Mouse (Mus musculus) urinary bladder, postnatal 14 days (tissue): ENCODE results near the gene Rprm.

Experiments
- DNase-seq: peaks from one replicate; pipeline ENCODE4 v3.0.0; 2021; ENCODE audit warnings: low spot score

The Rprm gene

DNA sequence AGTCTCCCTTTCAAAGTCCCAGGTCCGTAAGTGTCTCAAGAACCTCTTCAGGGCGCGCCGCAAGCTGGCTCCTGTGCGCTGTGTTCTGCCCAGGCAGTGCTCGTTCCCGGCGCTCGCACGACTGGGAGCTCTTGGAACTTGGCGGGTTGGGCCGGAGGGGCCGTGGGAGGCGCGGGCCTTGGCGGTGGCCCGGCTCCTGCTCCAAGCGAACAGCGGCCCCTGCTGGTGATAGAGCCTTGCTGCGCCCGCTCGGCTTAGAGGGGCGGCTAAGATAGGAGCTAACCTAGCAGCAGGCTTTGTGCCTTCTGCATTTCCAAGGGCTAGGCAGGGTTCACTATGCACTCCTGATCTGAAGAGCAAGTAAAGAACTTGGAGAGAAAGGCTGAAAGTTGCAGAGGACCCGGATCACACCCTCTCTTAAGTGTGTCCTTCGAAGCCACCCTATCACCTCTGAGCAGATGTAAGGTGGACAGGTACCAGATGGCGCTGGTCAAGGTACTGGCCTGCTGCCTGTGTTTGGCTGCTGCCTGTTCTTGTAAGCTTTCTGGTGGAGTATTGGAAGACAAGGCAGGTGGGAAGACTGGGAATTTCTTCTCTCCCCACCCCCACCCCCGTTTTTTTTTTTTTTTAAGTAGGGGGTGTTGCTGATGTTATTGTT is at the start of gene Rprm:
Gene Rprm (minus strand): TSS at position 123 of the 658 bp plus-strand sequence.
- DNase-seq: peak; percentile 92

DNA sequence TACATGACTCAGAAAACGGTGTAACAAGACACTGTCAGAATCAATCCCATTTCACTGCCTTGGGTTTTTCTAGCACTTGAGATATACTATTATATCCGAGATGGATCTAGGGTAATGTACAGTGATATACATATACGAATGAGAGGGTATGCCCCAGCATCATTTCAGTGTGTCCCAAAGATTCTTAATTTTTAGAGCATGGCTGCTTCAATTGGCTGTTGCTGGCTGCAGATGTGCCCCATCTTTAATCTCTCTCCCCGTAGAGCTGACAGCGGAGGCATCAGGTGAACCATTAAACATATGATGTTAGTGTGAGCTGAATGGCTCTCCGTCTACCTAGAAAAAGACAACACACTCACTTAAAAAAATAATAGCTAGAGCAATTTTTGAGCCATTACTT is 34.0 kb upstream of the Rprm start:
- DNase-seq: no peak

GRCm38 (mm10) chr2:54118881-54119280 is 33.5 kb upstream of the Rprm start:
- DNase-seq: peak; percentile 32

DNA sequence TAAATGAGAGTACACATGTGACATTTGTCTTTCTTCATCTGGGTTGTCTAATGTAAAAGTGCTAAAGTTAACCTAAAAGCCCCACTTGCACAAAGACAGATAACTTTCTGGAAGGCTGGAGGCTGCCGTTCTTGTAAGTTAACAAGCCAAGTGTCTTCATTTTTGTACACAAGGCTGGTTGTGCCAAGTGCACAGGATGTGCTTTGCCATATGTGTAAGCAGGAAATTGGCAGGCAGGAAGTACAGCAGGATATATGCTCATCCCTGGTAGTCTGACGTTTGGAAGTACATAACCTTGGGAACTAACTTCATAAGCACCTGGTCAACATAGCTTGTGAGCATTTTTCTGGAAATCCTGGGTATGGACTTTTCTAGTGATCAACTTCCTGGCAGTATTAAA is 25.9 kb upstream of the Rprm start:
- DNase-seq: no peak

DNA sequence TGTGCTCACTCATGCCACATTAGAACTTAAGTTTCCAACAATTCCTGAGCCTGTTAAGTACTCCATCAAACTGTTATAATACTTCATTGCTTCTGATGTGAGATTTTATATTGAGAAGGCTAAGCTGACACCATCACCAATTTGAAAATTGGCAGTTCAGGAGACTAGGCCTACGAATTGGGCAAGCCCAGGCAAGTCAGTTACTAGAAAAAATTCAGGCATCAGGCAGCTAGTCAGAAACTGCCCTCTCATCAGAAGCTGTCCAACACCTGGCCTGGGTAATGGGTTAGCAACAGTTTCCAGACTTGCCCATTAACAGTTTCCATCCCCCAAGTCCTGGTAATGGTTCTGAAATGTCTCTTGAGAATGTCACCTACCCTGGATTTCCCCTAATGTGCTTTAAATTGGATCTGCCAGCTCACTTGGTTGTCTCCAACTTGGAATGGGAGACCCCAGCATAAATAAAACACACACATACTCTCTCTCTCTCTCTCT is 20.9 kb upstream of the Rprm start:
- DNase-seq: no peak

DNA sequence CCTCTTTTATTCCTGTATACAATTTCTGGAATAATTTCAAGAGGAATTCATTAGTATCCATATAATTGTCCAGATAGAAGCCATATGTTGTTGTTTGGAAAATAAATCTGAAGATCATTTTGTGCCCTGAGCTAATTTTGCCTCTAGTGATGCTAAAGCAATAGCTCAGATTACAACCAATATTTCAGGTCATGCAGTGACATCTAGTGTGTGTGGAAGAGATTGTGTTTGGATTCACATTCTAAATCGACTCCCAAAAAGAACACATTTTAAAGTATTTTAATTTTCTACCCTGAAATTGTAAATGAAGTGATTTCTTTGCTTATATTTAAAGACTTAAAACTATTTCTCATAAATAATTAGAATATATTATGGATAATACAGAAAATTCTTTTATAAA is 14.6 kb upstream of the Rprm start:
- DNase-seq: no peak

DNA sequence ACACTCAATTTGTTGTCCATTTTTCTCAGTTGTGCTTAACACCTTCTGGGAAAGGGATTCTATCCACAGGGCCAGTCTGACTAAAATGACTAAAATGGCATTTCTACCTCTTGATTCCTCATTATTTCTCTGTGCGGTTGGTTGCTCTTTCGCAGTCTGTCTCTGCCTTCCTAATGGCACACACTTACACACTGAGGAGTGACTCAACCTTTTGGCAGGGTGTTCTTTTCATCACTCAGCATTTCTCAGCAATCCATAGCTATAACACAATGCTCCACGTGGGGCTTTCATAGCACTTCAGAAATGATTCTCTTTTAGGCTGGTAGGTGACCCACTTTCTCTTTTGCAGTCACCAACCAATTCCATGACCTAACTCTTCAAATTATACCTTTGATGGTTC is 7.3 kb upstream of the Rprm start:
- DNase-seq: no peak

- no peak for DNase-seq
Measured at GRCm38 (mm10) chr2:54086254-54086653, 902 bp upstream of the Rprm start.

DNA sequence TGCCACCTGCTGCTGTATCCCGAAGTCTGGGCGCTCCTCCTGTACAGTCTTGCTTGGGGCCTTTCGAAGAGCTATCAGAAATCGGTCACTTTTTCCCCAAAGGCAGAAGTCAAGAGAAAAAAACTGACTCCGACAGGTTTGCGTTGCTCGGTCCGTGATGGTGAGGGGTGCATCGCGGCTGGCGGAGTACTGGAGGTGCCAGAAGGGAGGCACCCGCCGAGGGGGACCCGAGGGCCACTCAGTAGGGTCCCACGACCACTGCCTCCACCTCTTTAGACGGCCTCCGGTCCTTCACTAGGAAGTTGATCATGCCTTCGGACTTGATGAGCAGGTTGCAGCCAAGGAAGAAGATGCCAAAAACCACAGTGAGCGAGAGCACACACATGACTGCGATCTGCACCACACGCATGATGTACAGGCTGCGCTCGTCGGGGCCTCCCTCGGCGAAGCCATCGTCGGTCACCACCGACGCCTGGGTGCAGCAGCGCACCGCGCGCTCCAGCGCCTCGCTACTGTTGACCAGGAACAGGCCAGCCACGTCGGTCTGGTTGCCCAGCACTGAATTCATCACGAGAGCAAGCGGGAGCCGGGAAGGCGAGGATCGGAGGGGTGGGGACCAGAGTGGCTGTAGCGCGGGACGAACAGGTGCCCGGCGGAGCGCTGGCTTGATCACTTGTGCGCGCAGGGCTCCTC is 469 bp downstream of the Rprm start:
- DNase-seq: peak; percentile 23

GRCm38 (mm10) chr2:54083861-54084736 is 1.3 kb downstream of the Rprm start:
- peak; percentile 6 for DNase-seq

GRCm38 (mm10) chr2:54078961-54079360 is 6.4 kb downstream of the Rprm start:
- DNase-seq: no peak

- no peak for DNase-seq
Measured at GRCm38 (mm10) chr2:54071526-54071925, 13.8 kb downstream of the Rprm start.

DNA sequence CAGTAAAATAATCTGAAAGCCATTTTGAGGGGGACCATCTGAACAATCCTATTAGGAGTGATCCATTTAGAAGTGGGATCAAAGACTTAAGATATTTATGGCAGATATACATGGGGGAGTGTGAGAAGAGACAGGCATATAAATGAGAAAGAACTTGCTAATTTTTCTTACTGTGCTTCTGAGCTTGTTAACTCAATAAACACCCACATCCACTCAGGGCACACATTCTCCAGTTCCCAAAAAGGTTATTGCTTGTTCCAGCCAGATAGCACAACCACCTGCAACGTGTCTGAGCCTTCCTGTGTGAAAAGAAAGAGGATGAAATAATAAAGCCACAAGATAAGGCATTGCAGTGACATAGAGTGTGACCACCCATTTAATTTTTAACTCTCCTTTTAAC is 22.9 kb downstream of the Rprm start:
- DNase-seq: no peak

- DNase-seq: no peak
Measured at GRCm38 (mm10) chr2:54061039-54061438, 24.3 kb downstream of the Rprm start.
